Mouse (Mus musculus) bone marrow, adult 2 months (tissue): ENCODE measurements around the gene Tgtp2.

Source experiments
- CTCF ChIP-seq: fragments of 200-500 bp; IDR thresholded peaks from 2 replicates; pipeline ENCODE4 v1.5.1; 2011; ENCODE audit warnings: low read length, control low read depth; ENCODE audit not compliant: control insufficient read depth, insufficient read depth
- POLR2A ChIP-seq: fragments of 200-500 bp; IDR thresholded peaks from 2 replicates; pipeline ENCODE4 v1.6.1; 2011; ENCODE audit warnings: low read depth, mild to moderate bottlenecking, control low read depth, low read length, borderline replicate concordance; ENCODE audit not compliant: control insufficient read depth

- TF ChIP-seq CTCF (no peak), POLR2A (no peak)
Measured at GRCm38 (mm10) chr11:49100409-49100808, 36.4 kb upstream of the Tgtp2 start.
